Mouse (Mus musculus): ENCODE results near the gene Pde7b.

The Pde7b gene

DNA sequence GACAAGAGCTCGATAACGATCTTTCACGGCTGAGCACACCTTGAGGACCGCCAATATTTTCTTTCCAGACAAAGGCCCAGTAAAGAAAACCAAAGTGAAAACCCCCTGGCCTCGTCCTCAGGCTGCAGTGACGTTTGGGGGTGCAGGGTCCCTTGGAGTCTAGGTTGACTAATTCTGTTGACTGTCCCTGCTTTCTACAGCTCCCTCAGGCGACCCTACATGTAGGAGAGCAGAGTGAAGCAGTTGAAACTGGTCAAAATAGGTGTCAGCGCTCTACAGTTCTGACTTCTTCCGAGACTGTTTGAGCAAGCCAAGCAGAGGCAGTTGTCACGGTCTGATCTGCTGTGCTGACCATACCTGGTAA, 306.0 kb downstream of the Pde7b start:
- DNase-seq = no peak

DNA sequence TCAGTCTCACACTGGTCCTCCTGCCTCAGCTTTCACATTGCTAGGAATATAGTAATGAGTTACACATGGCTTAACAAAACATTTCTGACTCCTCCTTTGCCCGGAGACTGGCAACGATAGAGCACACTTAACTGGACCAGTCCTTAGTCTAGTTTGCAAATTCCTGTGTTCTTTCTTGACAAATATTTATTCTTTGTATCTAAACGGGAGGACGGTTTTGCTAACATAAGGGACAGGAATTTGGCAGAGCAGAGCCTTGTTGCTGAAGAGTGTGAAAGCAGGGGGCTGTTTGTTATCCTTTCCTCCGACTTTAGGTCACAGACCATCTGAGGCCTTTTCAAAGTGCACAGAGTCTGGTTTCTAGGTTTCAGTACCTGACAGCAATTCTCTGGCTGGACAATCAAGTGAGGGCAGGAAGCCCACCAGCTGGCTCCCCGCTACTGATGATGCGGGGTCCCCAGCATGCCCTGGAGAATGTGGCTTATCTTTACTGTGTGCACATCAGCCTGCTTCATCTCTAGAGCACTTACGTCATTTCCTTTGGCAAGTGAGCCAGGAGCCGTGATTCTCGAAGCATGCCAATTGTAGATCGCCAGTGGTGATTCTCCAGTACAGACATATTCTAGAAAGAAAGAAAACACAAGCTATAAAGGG, 306.5 kb downstream of the Pde7b start:
- peak; percentile 28 for DNase-seq

GRCm38 (mm10) chr10:20409181-20409580, 315.7 kb downstream of the Pde7b start:
- no peak for DNase-seq

DNA sequence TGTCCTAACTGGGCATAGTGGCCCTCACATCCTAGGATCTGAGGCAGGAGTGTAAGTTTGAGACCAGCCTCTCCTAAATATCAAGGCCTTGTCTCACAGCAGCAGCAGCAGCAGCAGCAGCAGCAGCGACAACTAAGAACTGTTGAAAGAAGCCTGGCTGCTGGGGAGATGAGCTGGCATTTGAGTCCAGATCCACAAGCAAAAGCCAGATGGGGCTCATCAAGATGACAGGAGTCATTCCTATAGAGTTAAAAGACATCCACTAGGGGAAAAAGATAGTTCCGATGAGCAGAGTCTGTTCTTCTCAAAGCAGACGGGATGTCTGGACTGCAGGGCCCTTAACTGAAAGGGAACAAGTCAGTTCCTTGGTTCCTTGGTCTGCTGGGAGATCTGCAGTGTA, 316.5 kb downstream of the Pde7b start:
- DNase-seq = no peak

GRCm38 (mm10) chr10:20405471-20405870, 319.4 kb downstream of the Pde7b start:
- DNase-seq = peak; percentile 51

- DNase-seq = no peak
Observed at GRCm38 (mm10) chr10:20402941-20403340, 321.9 kb downstream of the Pde7b start.

- DNase-seq = no peak
Observed at GRCm38 (mm10) chr10:20400406-20400805, 324.5 kb downstream of the Pde7b start.

DNA sequence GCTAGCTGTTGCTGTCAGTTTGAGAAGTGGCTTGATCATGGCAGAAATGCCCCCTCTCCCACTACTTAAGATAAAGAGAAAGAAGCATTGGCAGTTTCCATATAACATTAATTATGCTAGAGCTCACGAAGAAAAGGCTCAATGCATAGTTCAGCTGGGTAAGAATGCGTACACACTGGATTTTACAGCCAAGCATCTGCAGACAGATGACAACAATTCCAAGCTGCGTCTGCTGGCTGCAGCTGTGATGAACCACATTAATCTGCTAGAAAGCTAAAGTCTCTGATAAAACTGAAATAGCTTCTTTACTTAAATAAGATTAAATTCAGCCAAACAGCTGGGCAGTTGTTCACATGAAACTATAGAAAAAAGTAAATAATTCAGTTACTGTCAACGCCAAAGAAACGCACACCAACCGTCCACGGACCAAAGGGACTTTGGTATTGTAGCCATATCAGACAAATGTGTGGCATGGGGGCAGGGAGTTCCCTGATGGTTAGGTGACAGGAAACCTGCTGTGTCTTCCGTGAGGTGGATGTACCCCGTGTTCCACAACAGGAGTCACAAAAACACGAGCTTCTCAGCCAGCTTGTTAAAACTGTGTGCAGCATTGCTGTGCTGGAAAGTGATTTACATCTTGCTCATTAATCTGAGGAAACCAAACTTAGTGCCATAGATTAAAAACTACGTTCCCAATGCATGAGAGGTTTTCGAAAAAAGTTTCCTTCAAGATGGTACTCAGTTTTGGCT, 326.1 kb downstream of the Pde7b start:
- DNase-seq = no peak

- no peak for DNase-seq
Observed at GRCm38 (mm10) chr10:20398224-20398623, 326.7 kb downstream of the Pde7b start.

- DNase-seq = no peak
Observed at GRCm38 (mm10) chr10:20395778-20396177, 329.1 kb downstream of the Pde7b start.

DNA sequence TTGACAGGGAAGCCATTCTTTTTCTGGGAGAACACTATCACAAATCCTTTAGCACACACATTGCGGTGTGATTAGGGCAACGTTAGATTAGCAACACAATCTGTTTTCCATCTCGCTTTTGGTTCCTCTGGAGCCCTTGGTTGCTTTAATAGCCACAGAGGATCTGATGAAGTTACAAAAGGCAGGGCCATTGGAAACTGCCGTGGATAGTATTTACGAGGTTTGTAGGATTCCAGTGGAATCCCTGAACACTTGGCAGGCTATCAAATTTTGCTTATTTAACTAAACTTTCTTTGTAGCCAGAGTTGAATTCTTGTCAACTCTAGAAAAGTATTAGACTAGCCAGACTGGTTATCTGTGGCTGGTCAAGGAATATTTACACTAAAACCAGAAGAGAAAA, 330.1 kb downstream of the Pde7b start:
- DNase-seq = no peak

- no peak for DNase-seq
Observed at GRCm38 (mm10) chr10:20390568-20390967, 334.3 kb downstream of the Pde7b start.

- DNase-seq = no peak
Observed at GRCm38 (mm10) chr10:20382807-20383419, 342.0 kb downstream of the Pde7b start.

- DNase-seq = no peak
Observed at GRCm38 (mm10) chr10:20381352-20381751, 343.5 kb downstream of the Pde7b start.

GRCm38 (mm10) chr10:20380798-20381197, 344.1 kb downstream of the Pde7b start:
- DNase-seq = no peak

DNA sequence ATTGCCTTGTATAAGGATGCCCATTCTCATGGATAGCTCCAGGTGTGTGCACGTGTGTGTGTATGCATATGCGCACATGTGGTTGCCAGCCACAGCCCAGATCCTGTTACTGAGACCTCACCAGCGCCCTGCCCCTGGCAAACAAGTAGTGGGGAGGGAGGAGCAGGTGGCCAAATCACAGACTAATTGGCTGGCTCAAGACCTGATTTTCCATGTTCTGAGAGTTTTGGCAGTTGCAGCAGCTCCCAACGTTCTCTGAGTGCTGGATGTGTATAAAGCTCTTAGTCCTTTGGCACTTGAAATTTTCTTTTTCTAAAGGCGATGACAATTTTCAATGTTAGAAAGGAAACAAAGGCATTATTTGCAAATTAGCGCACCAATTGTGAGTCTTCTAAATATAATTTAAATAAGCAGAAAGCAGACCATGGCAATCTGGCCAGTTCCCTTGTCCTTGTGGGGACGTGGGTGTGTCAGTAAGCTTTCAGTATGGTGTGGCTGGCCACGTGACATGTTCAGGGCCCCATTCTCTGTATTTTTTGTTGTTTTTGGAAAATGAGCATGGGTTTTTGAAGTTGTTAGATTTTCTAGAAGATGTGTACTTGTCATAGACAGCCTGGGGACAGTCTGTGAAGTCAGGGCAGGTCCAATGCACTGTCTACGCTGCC, 345.7 kb downstream of the Pde7b start:
- DNase-seq = no peak

- no peak for DNase-seq
Observed at GRCm38 (mm10) chr10:20377621-20378020, 347.3 kb downstream of the Pde7b start.

DNA sequence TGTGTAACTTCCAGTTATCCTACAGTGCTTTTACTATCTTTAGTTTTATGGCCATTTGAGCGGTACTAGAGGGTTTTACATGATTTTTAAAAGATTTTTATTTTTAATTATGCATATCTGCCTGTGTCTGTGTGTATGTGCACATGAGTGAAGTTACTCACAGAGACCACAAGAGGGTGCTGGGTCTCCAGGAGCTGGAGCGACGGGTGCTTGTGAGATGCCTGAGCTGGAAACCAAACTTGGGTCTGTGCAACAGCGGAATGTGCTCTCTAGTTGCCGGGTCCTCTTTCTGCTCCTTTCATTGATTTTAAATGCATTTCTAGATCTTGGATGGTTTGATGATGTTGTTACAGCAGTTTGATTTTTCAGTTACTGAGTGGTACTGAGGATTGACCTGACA, 352.8 kb downstream of the Pde7b start:
- DNase-seq = no peak

GRCm38 (mm10) chr10:20362450-20363118, 362.3 kb downstream of the Pde7b start:
- DNase-seq = no peak

GRCm38 (mm10) chr10:20361542-20362449, 363.1 kb downstream of the Pde7b start:
- peak; percentile 33 for DNase-seq

GRCm38 (mm10) chr10:20348894-20349293, 376.0 kb downstream of the Pde7b start:
- DNase-seq = no peak

Measured in kidney, adult 9 months (tissue).